Mouse (Mus musculus): ENCODE results near the gene Slc25a34.

Slc25a34 gene

DNA sequence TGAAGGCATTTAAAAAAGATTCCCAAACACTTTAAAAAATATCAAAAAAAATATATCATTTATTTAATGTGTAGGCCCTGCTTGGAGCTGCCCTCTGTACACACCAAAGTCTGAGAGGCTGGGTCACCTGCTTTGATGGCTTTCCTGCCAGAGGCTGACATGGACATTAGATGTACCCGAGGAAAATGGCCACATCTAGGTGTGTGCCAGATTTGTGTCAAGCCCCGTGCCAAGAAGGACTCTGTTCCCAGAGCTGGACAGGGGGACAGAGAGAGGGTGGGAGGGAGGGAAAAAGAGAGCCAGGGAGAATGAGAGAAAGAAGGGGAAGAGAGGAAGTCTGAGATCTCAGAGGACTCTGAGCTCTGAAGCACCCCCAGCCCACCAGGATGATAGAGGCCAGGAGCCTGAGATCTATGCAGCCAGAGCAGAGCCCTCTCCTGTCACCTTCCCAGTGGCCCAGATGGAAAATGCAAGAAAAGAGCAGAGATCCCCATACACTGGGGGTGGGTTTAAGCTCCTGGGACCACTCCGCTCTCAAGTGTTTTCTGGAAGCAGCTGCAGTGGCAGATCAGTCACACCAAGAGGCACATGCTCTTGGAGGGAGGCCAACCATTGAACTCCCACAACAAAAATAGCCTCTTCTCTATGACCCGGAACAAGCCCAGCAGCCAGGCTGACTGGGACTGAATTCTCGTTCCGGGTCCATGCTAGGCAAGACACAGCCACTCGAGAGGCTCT is 19.7 kb upstream of the Slc25a34 start:
- no peak for DNase-seq (ENCODE audit: low read depth, low spot score)

GRCm38 (mm10) chr4:141641961-141642811 is 18.6 kb upstream of the Slc25a34 start:
- no peak for DNase-seq (ENCODE audit: low read depth, low spot score)

GRCm38 (mm10) chr4:141641353-141641771 is 17.7 kb upstream of the Slc25a34 start:
- no peak for DNase-seq (ENCODE audit: low read depth, low spot score)

GRCm38 (mm10) chr4:141639474-141639873 is 15.9 kb upstream of the Slc25a34 start:
- no peak for DNase-seq (ENCODE audit: low read depth, low spot score)

DNA sequence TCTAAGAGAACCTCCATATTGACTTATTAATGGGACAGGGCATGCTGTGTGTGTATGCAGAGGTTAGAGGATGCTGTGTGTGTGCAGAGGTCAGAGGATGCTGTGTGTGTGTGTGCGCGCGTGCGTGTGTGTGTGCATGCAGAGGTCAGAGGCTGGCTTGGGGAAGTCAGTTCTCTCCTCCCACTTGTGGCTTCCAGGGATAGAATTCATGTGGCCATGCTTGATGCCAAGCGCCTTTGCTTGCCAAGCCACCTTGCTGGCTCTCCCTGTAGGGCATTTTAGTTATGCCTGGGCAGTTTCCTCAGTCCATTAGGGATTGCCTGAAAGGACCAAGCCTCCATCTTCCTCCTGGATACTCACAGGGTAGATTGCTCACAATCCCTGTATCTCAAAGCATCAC is 13.1 kb upstream of the Slc25a34 start:
- DNase-seq (ENCODE audit: low read depth, low spot score) = no peak

- DNase-seq (ENCODE audit: low read depth, low spot score) = no peak
Measured at GRCm38 (mm10) chr4:141635991-141636390, 12.4 kb upstream of the Slc25a34 start.

- DNase-seq (ENCODE audit: low read depth, low spot score) = no peak
Measured at GRCm38 (mm10) chr4:141632111-141632873, 8.7 kb upstream of the Slc25a34 start.

DNA sequence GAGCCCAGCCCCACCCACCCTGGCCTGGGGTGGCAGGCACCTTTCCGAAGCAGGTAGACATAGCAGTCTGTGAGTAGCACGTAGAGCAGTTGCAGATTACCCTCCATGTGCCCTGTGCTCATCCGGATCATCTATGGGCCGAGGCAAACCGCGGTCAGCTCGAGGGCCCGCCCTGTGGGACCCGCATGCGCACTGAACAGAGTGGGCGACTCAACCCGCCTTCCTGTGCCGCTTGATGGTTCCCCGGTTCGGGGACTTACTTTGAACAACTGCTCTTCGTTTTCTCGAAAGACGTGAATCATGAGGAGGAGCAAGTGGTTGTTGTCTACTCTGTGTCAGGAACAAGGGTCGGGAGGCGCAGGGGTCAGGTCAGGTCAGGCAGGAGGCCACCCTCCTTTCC is 7.6 kb upstream of the Slc25a34 start:
- no peak for DNase-seq (ENCODE audit: low read depth, low spot score)

GRCm38 (mm10) chr4:141630021-141630420 is 6.4 kb upstream of the Slc25a34 start:
- DNase-seq (ENCODE audit: low read depth, low spot score) = no peak

DNA sequence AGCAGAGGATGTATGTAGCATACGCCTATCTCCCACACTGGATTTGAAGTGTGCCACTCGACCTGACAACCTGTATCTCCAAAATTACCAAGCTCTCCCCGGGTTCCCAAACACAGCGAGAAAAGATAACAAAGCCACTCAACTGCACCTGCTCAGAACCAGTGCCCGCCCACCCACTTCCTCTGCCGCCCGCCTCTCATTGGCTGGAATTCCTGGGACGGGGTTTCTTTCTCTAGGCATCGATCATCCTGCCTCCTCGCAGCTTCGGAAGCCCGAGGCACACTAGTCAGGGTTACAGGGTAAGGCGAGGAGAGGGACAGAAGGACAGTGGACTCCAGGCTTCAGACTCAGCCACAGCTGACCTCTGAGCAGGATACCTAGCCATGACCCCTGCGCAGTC is 5.0 kb upstream of the Slc25a34 start:
- DNase-seq (ENCODE audit: low read depth, low spot score) = no peak

- no peak for DNase-seq (ENCODE audit: low read depth, low spot score)
Measured at GRCm38 (mm10) chr4:141627502-141627901, 3.9 kb upstream of the Slc25a34 start.

DNA sequence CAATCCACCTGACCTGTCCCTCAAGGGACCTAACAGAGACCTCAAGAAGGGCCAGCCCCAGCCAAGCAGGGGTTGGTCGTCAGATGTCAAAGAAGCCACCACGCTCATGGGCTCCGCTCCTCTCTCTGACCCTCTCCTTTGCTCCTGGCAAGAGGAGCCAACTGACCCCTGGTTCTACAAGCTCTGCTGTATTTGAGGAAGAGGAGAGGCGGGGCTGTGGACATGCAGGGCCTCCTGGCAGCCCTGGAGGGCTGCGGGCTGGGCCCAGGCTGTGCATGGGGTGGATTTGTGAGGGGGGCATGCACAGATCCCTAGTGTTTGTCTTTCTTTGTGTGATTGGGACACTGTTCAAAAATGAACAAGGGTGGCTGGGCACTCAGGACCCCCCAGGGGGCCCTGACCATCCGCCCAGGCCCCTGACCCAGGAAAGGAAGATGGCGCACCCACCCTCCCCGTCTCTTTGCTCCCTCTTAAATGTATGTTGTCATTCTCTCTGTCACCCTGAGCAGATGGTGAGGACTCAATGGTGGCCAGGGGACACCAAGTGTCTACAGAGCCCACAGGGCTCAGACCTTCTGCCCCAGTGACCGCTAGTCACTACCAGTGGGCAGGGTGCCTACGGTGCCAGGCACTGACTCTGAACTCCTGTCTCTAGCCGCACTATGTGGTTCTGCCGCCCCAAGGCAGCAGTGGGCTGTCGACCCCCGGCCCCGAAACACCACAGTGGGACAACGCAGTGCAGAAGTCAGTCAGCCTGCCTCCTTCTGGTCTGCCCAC is 2.3 kb upstream of the Slc25a34 start:
- DNase-seq (ENCODE audit: low read depth, low spot score) = no peak

- DNase-seq (ENCODE audit: low read depth, low spot score) = no peak
Measured at GRCm38 (mm10) chr4:141624983-141625773, 1.6 kb upstream of the Slc25a34 start.

GRCm38 (mm10) chr4:141624134-141624533 is 513 bp upstream of the Slc25a34 start:
- no peak for DNase-seq (ENCODE audit: low read depth, low spot score)

DNA sequence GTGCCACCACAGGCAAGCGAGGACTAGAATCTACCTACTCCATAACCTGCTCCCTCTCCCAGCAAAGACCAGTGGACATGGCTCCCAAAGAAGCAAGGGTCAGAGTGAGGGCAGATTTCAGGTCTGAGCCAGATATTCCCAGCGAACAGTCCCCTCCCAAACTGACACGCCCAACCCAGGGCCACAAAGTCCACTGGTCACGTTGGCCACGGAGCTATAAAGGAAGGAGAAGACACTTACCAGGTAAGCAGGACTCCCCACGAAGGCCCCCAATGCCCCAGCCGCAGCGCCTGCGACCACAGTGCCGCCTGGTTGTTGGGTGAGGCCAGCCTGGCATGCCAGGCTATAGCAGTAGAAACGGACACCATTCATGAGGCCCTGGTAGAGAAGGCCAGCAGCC is 584 bp downstream of the Slc25a34 start:
- no peak for DNase-seq (ENCODE audit: low read depth, low spot score)

DNA sequence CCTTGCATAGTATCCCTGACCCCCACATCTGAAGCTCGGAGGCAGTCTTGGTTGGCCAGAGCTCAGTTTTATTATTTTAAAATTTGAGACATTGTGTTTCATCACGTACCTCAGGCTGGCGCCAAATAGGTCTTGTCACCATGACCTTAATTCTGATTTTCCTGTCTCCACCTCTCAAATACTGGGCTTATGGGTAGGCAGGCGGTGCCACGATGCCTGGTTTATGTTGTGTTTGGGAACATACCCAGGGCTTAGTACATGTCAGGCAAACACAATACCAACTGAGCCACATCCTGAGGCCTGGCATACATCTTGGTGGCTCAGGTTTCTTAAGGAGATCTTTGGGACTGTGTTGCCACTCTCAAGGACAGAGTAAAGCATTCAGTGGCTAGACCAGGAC is 1.0 kb downstream of the Slc25a34 start:
- DNase-seq (ENCODE audit: low read depth, low spot score) = no peak

DNA sequence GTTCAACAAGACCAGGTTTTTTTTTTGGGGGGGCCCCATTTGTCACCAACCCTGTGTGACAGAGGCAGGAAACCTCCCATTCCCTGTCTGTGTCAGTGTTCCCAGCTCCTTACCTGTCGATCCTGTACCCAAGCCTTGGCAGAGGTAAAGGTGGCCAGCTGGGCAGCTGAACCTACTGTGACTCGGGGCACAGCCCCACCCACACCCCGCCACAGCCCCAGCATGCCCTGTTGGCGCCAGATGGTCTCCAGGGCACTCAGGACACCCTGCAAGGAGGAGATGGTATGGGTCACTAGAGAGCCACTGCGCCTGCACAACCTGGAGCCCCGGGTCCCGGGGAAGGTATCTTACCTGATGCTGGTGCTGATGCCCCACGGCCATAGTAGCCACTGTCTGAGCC is 1.5 kb downstream of the Slc25a34 start:
- no peak for DNase-seq (ENCODE audit: low read depth, low spot score)

DNA sequence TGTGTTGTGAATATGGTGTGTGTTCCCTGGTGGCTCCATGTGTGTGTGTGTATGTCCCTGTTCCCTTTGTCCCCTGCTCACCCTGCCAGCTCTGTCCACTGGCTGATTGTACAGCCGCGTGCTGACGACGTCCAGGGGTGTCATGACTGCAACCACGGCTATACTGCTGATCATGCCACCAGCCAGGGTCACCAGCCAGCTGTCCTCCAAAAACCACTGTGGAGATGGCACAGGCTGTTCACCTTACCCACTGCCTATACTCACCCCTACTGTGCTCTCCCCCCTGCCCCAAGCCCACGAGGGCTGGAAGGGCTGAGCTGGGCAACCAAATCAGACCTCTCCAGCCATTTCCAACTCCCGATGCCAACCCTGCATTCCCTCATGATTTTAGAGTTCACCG is 2.3 kb downstream of the Slc25a34 start:
- DNase-seq (ENCODE audit: low read depth, low spot score) = no peak

DNA sequence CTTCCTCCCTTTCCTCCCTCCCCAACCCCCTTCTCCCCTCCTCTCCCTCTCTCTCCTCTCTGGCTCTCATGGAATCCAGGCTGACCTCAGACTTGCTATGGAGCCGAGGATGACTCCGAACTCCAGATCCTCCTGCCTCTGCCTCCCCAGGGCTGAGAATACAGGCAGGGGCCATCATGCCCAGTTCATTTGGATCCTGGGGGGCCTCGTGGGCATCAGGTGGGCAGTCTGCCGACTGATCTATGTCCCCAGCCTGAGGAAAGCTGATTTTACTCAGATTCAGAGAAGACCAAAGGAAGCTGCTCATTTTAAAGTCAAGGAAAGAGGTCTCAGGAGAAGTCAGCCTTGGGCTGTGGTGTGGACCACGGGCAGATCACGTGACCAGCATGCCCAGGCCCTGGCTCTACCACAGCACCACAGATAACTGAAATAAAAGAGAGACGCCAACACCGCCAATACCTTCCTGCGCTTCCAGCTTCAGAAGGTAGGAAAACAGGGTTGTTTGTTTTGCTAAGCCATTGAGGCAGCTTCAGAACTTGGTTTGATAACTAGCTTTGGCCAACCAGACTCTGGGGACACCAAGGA is 4.2 kb downstream of the Slc25a34 start:
- DNase-seq (ENCODE audit: low read depth, low spot score) = no peak

DNA sequence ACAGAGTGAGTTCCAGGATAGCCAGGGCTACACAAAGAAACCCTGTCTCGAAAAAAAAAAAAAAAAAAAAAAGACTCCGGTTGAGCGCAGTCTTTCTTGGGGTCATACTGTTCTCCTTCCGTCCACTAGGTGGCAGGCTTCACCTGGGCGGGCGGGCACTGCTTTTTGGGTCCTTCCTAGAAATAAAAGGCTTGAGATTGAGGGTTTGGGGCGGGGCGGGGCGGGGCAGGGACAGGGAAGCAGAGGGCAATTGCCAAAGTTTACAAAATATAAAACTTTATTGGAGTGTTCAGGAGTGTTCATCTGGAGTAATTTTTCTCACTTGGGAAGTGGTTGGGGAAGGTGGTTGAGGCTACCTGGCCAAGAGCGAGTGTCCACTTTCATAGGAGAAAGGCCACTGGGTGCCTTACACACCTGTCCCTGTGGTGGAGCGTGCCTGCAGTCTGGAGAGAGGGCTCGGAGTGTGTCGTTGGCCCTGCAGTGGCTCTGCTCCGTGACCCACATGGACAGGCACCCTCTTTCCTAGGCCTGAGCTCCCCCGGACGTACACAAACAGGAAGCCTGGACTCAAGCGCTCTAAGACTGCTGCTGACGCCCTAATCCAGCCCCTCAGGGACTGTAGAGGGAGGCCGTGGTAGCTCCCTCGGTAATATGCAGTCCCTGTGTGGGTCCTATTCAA is 4.9 kb downstream of the Slc25a34 start, which contains the start of gene Tmem82:
Gene Tmem82 (minus strand): TSS at position 69 of the 679 bp plus-strand sequence.
- DNase-seq (ENCODE audit: low read depth, low spot score) = peak; percentile 74
